Mouse (Mus musculus): ENCODE measurements around the gene 1700109H08Rik.

DNA sequence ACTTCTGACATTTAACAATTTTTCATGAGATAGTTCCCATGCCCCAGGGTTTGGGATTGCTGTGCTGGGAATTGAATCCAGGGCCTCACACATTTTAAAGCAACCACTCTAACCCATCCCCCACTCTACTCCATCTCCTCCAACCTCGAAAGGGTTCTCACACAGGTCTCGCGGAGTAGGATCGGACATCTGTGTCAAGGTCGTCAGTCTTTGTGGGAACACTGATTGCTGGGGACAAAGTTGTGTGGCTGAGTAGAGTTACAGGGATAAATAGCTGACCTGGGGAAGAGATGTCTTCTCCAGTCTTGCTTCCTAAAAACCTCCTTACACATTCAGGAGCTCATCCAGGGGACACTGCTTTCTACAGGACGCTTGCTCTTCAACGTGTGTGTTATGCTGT, 7.7 kb downstream of the 1700109H08Rik start:
- TF ChIP-seq CTCF (IDR thresholded peaks at IDR 0.05; ENCODE audit: insufficient read depth, low read length) (no peak), POLR2A (IDR thresholded peaks at IDR 0.05; ENCODE audit: borderline replicate concordance, extremely low read depth, low read depth, low read length) (no peak)

All from lung, adult 2 months (tissue).